Mouse (Mus musculus) retina, adult 2 months (tissue): ENCODE measurements around the gene Tst.

Source experiments
- DNase-seq: peaks from one replicate; pipeline ENCODE4 v3.0.0-alpha.2; 2012; ENCODE audit warnings: low read depth, low spot score

The Tst gene

DNA sequence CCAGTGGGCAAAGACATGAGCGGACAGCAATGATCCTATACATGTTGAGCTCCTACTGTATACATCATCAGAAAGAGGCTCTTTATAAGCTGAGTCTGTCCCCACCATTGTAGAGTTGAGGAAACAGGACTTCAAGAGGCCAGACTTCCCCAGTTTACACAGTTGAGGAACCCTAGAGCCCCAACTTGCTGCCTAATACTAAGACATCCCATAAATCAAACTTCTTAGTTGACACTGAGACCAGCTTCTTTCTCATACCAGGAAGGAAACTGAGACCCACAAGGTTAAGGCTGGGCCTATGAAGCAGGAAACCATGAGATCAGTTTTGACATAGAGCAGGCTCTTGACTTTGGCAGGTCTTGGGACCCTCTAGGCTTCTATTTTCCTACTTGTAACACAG, 20.1 kb downstream of the Tst start:
- DNase-seq: no peak

DNA sequence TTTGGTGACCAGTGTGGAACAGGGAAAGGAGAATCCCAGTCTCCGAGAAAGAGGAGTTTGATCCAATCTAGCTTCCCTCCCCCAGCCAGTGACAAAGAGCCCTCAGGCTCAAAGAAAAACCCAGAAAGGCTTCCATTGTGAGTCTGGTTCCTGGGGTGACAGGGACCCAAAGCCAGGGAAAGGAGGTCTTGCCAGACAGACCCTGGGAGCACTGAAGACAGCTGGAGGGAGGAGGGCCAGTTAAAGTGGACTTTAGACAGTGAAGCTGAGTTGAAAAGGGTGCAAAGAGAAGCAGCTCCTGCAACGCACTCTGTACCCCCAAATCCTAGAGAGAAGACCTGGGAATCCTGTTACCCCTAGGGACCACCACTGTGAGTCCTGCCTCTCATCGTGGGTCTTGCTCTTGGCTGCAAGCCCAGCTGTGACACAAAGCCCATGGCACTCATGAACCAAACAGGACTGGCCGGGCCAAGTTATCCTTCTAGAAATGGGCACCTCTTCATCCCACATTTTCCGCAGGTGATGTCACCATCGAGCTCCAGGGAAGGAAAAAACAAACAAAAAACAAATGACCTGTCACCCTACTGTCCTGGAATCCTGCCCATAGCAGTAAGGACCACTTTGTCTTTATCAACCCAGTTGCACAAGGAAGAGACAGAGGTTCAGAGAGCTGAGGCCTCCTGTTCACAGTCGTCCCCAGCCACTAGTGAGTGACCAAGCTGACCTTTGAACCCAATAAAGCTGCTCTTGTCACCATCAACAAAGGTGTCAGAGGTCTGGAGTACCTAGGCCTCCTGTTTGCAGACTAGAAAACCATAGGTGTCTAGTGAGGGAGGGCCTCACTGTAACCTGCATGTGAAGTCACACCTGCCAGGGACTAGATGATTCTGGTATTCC, 21.2 kb downstream of the Tst start:
- DNase-seq: no peak

DNA sequence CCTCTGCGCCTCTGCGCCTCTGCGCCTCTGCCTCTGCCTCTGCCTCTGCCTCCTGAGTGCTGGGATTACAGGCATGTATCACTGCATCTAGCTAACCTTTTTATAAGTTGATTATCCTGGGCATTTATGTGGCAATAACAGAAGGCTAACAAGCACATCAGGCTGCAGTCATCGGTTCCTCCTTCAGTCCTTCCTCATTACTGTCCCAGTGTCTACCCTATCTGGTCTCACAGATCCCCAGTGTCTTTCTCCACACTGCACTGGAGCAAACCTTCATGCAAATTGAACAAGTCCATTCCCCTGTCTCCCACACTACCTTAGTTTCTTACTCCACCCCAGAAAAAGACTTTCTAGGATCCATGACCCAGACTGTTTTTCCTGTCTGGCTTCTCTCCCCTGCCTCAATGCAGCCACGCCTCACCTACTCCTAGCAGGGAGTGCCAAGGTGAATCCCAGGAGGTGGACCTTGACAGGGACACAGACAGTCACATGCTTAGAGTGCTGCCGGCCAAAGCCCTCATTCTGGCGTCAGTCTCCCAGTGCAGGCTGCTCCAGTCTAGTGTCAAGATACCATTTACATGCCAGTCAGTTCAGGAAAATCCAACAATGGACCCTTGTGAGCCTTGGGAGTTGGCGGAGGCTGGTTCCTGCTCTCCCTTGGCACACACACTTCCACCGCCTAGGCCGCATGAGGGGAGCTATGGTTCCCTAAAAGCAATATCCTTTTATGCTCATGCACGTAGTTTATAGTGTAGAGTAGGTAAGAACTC, 22.1 kb downstream of the Tst start:
- no peak for DNase-seq

DNA sequence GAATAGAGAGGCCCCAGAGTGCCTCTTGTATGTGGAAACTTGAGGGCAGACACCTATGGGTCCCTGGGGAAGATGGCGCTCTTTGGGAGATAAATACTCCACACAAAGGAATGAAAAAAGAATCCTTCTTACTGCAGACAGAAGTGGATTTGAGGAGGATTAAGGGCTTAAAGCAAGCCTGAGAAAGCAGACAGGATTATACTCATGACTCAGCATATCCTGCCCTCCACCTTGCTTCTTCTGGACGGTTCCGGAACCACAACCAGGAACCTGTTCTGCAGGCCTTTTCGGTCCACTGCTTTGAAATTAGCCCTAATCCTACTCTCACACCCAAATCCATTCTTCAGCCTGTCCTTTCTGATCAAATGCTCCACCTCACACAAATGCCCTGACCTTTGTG, 23.6 kb downstream of the Tst start:
- no peak for DNase-seq

DNA sequence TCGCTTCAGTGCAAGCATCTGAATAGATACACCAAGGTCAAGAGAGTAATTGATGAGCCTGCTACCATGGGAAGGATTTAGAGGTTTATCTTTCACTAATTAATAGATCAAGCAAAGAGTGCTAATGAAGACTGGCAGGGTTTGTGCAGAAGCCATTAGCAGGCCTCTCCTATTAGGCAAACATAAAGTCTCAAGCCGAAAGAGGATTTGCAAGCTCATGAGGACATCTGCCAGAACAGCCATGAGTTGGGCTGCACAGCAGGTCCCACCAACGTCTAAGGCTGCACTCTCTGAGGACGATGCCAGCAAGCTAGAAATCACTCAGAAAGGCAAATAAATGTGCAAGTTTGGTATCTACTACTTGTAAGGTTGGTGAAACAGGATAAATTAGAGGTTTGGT, 25.0 kb downstream of the Tst start:
- no peak for DNase-seq

DNA sequence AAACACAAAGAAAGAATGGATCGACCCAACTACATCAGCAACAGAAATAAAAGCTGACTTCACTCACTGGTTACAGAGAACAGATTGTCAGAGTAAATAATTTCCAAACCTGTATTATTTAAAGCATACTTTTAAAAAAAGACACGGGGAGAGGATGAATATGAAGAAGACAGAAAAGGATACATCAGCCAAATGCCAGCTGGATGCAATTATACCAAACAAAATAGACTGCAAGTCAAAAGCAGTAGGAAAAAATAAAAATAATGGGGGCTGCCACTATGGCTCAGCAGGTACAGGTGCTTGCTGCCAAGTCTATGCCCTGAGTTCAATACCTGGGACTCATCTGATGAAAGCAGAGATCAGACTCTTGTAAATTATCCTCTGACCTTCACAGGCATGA, 25.5 kb downstream of the Tst start:
- DNase-seq: no peak

DNA sequence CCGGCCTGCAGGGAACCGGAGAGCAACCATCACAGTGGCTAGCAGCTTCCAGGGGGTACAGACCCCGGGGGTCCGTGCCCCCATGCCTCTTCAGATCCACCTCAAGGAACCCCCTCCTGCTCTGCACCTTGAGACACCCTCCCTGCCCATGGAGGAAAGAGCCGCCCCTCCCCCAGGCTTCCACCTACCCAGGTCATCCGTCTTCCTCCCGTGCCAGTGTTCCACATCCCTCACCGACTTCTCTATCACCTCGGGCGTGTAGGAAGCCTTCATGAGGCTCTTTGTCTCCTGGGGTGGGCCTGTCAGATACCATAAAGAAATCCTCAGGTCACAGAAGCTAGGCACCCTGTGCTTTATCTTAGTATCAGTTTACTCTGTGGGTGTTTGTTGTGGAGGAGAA, 27.2 kb downstream of the Tst start:
- no peak for DNase-seq

DNA sequence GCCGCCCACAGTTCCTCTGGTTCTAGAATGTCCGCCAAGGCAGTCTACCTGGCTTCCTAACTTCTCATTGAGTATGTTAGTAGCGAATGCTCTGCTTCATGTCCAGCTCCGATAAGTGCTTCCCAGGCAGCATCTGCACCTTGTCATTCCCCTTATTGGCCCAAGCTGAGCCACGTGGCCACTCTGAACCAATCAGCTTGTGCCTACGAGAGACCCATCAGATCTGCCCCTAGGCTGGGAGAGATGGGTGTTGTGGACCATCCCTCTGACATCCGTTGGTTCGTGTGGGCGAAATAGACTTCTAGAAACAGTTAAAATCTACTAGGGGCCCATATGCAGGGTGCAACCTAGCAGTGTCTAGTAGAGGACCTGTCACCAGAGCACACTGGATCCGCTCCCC, 27.8 kb downstream of the Tst start:
- DNase-seq: no peak

DNA sequence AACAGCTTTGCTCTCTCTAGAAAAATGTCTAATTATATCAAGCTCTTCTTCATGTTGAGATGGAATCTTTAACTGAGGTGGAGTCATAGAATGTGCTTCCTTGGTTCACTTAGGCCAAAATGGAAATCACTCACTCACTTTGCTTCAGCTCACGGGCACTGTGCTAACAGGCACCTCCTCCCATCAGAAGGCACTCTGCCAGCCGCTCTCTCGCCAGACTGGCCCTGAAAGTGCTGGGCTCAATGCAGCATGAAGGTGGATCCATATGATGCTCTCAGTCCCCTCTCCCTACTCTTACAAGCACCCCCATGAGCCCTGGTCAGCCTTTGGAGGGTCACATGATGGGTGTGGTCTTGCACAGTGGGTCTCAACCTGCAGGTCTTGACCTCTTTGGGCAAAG, 31.5 kb downstream of the Tst start:
- DNase-seq: no peak

DNA sequence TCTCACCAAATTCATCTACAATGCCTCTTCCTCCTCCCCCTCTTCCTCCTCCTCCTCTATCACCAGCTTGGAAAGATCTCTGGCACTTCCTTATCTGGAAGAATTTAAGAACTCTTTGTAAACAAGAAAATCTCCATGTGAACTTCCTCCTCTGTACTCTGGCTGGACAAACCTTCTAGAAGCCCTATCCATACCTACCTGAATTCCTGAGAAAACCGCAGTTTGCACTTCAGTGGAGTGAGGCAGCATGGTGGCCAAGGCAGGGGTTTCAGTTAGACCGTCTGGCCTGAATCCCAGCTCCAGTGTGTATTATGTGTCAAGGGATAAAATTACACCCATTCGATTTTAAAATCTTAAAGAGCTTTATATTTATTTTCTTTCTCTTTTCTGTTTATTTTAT, 32.9 kb downstream of the Tst start:
- no peak for DNase-seq

DNA sequence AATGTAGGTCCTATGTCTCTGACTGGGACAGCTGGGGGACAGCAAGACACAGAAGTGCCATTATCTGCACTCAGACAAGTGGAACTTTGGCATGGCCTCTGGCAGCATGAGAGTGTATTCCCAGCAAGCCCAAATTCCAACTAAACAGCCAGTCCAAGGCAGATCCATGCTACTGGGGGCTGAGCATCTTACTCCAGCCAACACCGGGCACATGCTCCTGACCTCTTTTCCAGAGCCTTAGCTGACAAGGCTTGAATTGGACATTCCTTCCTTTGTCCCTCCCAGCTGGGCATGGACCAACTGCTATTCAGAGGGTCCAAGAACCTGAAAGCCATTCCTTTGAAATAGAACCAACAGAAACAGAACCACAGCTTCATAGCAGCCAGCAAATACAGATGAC, 36.1 kb downstream of the Tst start:
- DNase-seq: no peak

DNA sequence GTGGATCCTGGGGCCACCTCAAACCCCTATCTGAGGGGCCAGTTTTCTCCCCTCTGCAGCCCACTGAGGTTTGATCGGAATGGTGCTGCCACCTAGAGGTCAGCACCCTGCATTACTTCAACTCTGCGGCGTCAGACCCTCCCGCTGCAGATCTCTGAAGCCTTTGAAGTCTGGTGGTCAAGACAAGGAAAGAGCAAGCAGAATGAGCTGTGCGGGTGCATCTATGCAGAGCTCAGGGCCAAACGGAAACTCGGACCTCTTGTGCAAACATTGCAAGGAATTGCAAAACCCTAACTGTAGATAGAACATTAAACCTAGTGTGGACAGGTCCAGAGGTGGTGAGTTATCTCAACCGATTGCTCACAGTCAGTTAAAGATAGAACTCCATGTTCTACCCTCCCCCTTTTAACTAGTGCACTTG, 36.8 kb downstream of the Tst start:
- DNase-seq: no peak

DNA sequence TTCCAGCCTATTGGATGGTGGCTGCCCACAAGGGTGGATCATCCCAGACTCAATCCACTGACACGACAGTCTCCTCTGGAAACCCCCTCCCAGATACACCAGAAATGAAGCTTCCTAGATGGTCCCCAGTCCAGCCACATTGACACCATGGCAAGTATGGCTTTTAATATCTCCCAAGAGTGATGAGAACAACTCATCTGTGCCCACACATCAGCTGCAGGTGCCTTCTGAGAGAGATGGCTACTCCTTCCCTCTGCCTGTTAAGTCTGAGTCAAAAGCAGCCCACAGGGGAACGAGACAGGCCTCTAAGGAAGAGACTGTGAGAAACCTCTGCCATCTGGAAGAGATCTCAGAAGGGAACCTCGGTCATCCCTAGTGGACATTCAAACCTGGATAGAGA, 37.9 kb downstream of the Tst start:
- DNase-seq: no peak

DNA sequence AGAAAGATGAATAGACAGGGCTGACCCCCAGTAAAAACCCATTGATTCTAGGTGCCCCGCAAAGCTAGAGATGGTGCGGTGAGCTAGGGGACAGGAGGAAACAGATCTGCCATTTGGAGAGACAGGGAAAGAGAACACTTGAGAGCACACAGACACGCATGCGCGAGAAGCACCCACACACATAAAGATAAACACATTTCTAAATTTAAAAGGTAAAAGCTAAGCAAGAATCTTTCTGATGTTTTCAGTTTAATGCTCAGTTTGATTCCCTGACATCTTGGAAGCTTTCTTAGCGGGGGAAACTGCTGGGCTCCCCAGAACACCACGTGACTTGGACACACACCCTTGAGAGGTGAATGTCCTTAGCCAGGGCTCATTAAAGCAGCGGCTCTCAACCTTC, 38.8 kb downstream of the Tst start:
- no peak for DNase-seq

DNA sequence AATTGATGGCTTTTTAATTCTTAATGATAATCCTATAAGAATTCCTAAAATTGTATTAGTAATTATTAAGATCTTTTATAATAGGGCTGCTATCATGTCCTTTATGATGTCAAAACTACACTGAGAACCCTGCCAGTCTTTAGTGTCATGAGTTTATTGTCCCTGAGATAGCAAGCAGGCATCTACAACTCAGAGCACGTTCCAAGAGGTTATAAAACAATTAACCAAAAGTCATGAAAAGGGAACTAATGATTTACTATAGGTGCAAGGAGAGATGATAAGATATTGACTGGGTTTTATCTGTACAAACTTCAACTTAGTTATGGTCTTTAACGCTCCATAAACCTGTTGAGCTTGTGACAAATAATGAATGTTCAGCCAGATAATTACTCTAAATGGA, 39.8 kb downstream of the Tst start:
- DNase-seq: no peak

DNA sequence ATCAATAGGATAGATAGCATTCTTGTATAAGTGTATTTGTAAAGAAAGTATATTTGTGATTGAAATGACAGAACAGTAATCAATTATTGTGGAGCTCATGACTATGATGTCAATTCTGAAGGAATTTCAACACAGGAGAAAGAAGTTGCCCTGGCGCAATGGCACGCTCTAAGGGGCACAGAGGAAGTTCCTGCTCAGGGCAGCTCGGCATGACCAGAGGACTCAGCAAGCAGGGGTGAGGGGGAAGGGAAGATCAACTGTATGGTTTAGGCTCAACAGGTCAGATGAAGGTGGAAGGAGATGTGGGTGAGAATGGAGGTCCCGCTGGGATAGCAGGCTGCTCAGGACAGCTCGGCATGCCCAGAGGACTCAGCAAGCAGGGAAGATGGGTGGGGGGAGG, 50.2 kb downstream of the Tst start:
- no peak for DNase-seq

DNA sequence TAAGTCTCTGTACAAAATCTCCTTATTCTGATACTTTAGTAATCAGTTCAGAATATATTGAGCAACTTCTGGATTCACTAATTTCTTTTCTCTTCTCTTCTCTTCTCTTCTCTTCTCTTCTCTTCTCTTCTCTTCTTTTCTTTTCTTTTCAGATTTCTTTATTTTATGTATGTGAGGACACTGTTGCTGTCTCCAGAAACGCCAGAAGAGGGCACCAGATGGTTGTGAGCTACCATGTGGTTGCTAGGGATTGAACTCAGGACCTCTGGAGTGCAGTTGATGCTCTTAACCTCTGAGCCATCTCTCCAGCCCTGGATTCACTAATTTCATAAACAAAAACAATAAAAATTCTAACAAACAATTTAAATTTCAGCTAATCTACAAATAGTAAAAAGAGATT, 50.7 kb downstream of the Tst start:
- DNase-seq: no peak

DNA sequence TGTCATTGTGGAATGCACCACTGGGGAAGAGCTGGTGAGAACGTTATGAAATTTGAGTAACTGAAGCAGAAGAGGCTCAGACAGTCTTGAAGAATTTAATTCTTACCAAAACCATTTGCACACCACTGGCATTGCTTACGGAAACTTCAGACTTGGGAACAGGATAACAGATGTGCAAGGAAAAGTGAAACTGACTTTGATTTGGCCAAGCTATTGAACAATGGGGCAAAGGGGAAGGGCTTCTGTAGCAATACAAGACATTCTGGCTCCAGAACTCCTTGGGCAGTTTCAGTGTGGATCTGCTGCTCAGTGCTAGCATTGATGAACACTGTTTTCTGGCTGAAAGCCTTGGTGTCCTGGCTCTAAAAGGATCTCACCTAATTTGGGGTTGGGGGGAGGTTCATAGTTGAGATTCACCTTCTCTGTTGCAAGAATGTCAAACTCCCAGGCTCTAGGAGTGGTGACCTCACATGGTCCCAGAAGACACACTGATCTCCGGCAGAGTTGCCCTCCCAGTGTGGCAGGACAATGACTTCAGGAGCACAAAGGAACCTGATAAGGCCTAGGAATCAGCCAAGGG, 54.0 kb downstream of the Tst start:
- no peak for DNase-seq
